Mouse (Mus musculus): ENCODE data around the gene Plac8. TPM values are rescaled to one million over a fixed set of nuclear protein-coding genes. Genes with fewer than 3 reads are reported as not detected.

Gene Plac8
- total RNA-seq, 2 experiments from 2014 or later, result 1.3 TPM; not detected in 1

- DNase-seq, result peak; percentile 30
Measured at GRCm38 (mm10) chr5:100526164-100526563, 45.9 kb downstream of the Plac8 start.

- DNase-seq, result no peak
Measured at GRCm38 (mm10) chr5:100525620-100526019, 46.4 kb downstream of the Plac8 start.

- no peak for DNase-seq
Measured at GRCm38 (mm10) chr5:100524921-100525320, 47.1 kb downstream of the Plac8 start.

GRCm38 (mm10) chr5:100523331-100523730 is 48.7 kb downstream of the Plac8 start:
- no peak for DNase-seq

GRCm38 (mm10) chr5:100520223-100520622 is 51.8 kb downstream of the Plac8 start:
- no peak for DNase-seq

- no peak for DNase-seq
Measured at GRCm38 (mm10) chr5:100519027-100519411, 53.0 kb downstream of the Plac8 start.

GRCm38 (mm10) chr5:100518049-100519026 is 53.7 kb downstream of the Plac8 start, which contains the start of gene Cops4:
Gene Cops4 (plus strand): TSS chr5:100518309.
- peak; percentile 98 for DNase-seq

- DNase-seq, result no peak
Measured at GRCm38 (mm10) chr5:100512576-100512975, 59.5 kb downstream of the Plac8 start.

GRCm38 (mm10) chr5:100509247-100509646 is 62.8 kb downstream of the Plac8 start:
- no peak for DNase-seq

Other genes starting within 250 kb of the Plac8 start
- 10 to 100 TPM; 61.2 to 65.4 TPM for gene Sec31a, start 156.0 kb downstream of the Plac8 start, total RNA-seq (2021)
- 1 to 10 TPM; 4.7 to 6.4 TPM for gene Lin54, start 71.6 kb downstream of the Plac8 start, total RNA-seq (2021)
- 10 to 100 TPM; 91.6 to 94.1 TPM for gene Cops4, start 53.9 kb downstream of the Plac8 start, total RNA-seq (2021)
- 10 to 100 TPM; 58.4 to 61.5 TPM for gene Coq2, start 102.9 kb upstream of the Plac8 start, total RNA-seq (2021)
- gene Hpse, start 147.5 kb upstream of the Plac8 start, total RNA-seq (2021), result under 1 TPM; 0.13 to 0.70 TPM
- 1 to 10 TPM; 6.1 to 6.3 TPM for gene Helq, start 226.4 kb upstream of the Plac8 start, total RNA-seq (2021)
- 10 to 100 TPM; 65.7 to 67.6 TPM for gene Mrps18c, start 226.4 kb upstream of the Plac8 start, total RNA-seq (2021)
- 1 to 10 TPM; 4.5 to 5.2 TPM for gene Abraxas1, start 248.7 kb upstream of the Plac8 start, total RNA-seq (2021)

All from gastrocnemius, postnatal 25 days (tissue).